Mouse (Mus musculus) hindbrain, embryonic 14.5 days (tissue): ENCODE measurements around the gene Vmac. TPM values are rescaled to one million over a fixed set of nuclear protein-coding genes. Genes with fewer than 3 reads are reported as not detected.

Experiments used
- ATAC-seq: fragments of 200-750 bp; cut with Nextera tagmentation; 2 replicates; pipeline ENCODE4 v1.8.0; 2017; ENCODE audit warnings: moderate number of reproducible peaks, mild to moderate bottlenecking, moderate TSS enrichment, moderate library complexity; ENCODE audit not compliant: low FRiP score
- DNase-seq: peaks from one replicate; pipeline ENCODE4 v3.0.0-alpha.2; 2015; ENCODE audit warnings: low spot score
- H3K27ac ChIP-seq: fragments of 300-500 bp; sonication (generic); 2 replicates; pipeline ENCODE4 v1.5.1; 2014; ENCODE audit warnings: mild to moderate bottlenecking, moderate library complexity
- H3K27me3 ChIP-seq: fragments of 300-500 bp; sonication (generic); 2 replicates; pipeline ENCODE4 v1.6.1; 2014; ENCODE audit warnings: mild to moderate bottlenecking, low read length, mixed read lengths; ENCODE audit not compliant: control insufficient read depth, insufficient read depth
- H3K36me3 ChIP-seq: fragments of 300-500 bp; sonication (generic); replicated peaks from 2 replicates; pipeline ENCODE4 v1.6.1; 2014; ENCODE audit not compliant: control insufficient read depth, insufficient read depth
- H3K4me1 ChIP-seq: fragments of 300-500 bp; sonication (generic); replicated peaks from 2 replicates; pipeline ENCODE4 v1.6.1; 2014; ENCODE audit warnings: antibody characterized with exemption, low read length, mixed read lengths; ENCODE audit not compliant: control insufficient read depth, insufficient read depth
- H3K4me2 ChIP-seq: fragments of 300-500 bp; sonication (generic); replicated peaks from 2 replicates; pipeline ENCODE4 v1.6.1; 2014; ENCODE audit warnings: mild to moderate bottlenecking, moderate library complexity
- H3K4me3 ChIP-seq: fragments of 300-500 bp; sonication (generic); replicated peaks from 2 replicates; pipeline ENCODE4 v1.5.1; 2014; ENCODE audit warnings: mild to moderate bottlenecking, low read length
- H3K9ac ChIP-seq: fragments of 300-500 bp; sonication (generic); 2 replicates; pipeline ENCODE4 v1.6.1; 2014
- H3K9me3 ChIP-seq: fragments of 300-500 bp; sonication (generic); 2 replicates; pipeline ENCODE4 v1.6.1; 2016; ENCODE audit warnings: low read length; ENCODE audit not compliant: control insufficient read depth
- WGBS: fragments of 180-500 bp; shearing (Covaris S2); extraction: QIAGEN DNeasy Blood & Tissue Kit; methylation state at CpG from one replicate; pipeline ENCODE4 v1.1.7; 2014; 5-methylcytosine and 5-hydroxymethylcytosine counted together
- polyA plus RNA-seq: library from polyadenylated mRNA; unstranded; fragments of >200 nt; fragmentation: Nextera tagmentation; extraction: Ambion mirVana; gene quantifications from 2 replicates; pipeline ENCODE4 v1.2.1, GENCODE M21; 2014

Gene Vmac
- polyA plus RNA-seq, 1 experiment from 2014 or later = 22.9 TPM

GRCm38 (mm10) chr17:56681791-56682190 is 36.0 kb downstream of the Vmac start:
- Histone ChIP-seq H3K9ac (no peak overlapping the region), H3K4me1 (no peaks in the 10 kb centered on the region), H3K4me3 (no peak overlapping the region), H3K9me3 (no peaks in the 10 kb centered on the region), H3K27me3 (no peaks in the 10 kb centered on the region), H3K36me3 (peaks cover 57% of the 10 kb centered on the region), H3K27ac (no peak overlapping the region), H3K4me2 (no peak overlapping the region)
- ATAC-seq = no peak
- no peak for DNase-seq
- 86% methylated on average over 4 of the region's 4 CpGs for WGBS

- H3K9ac ChIP-seq = peak overlapping the region; percentile 90
- 2% methylated on average over 33 of the region's 37 CpGs for WGBS
- DNase-seq (no peak), ATAC-seq (peak; percentile 7)
- H3K4me1 ChIP-seq = peaks cover 23% of the 10 kb centered on the region
- H3K9me3 ChIP-seq = no peaks in the 10 kb centered on the region
- H3K27me3 ChIP-seq = no peaks in the 10 kb centered on the region
- H3K4me3 ChIP-seq = peak overlapping the region; percentile 71
- peak overlapping the region; percentile 80 for H3K4me2 ChIP-seq
- peaks cover 22% of the 10 kb centered on the region; the same call in 1 of the 2 replicates for H3K36me3 ChIP-seq
- peak overlapping the region; percentile 82 for H3K27ac ChIP-seq
Measured at GRCm38 (mm10) chr17:56673647-56674416, 44.0 kb downstream of the Vmac start.

GRCm38 (mm10) chr17:56672941-56673646 is 44.7 kb downstream of the Vmac start, which contains the start of gene Ranbp3:
Ranbp3 (plus strand) TSS chr17:56673294.
- H3K9ac ChIP-seq = peak within 1 kb of the TSS; percentile 90
- under 1% methylated on average over 39 of the region's 66 CpGs for WGBS

GRCm38 (mm10) chr17:56669766-56670165 is 48.1 kb downstream of the Vmac start:
- Histone ChIP-seq H3K27ac (no peak overlapping the region), H3K4me1 (peaks cover 11% of the 10 kb centered on the region), H3K27me3 (peaks cover 9% of the 10 kb centered on the region; the same call in 1 of the 2 replicates), H3K4me2 (no peak overlapping the region), H3K4me3 (no peak overlapping the region), H3K9me3 (no peaks in the 10 kb centered on the region), H3K9ac (no peak overlapping the region), H3K36me3 (no peaks in the 10 kb centered on the region)
- DNase-seq (no peak), ATAC-seq (no peak)
- WGBS = 87% methylated on average over 8 of the region's 8 CpGs

More at GRCm38 (mm10) chr17:56672941-56673646, 44.7 kb downstream of the Vmac start, which contains the start of gene Ranbp3:
- DNase-seq (peak; percentile 99), ATAC-seq (peak; percentile 91)
- peaks cover 6% of the 10 kb centered on the region; the same call in 1 of the 2 replicates for H3K27me3 ChIP-seq
- peak within 1 kb of the TSS; percentile 81 for H3K4me2 ChIP-seq
- no peaks in the 10 kb centered on the region for H3K9me3 ChIP-seq
- H3K27ac ChIP-seq = peak within 1 kb of the TSS; percentile 90
- peaks cover 23% of the 10 kb centered on the region for H3K4me1 ChIP-seq
- H3K36me3 ChIP-seq = peaks cover 20% of the 10 kb centered on the region; the same call in 1 of the 2 replicates
- H3K4me3 ChIP-seq = peak within 1 kb of the TSS; percentile 71

- ATAC-seq (no peak), DNase-seq (peak; percentile 86)
- peaks cover 9% of the 10 kb centered on the region; the same call in 1 of the 2 replicates for H3K27me3 ChIP-seq
- no peaks in the 10 kb centered on the region for H3K36me3 ChIP-seq
- H3K9ac ChIP-seq = peak overlapping the region; percentile 52
- 6% methylated on average over 31 of the region's 31 CpGs for WGBS
- no peak overlapping the region for H3K27ac ChIP-seq
- no peaks in the 10 kb centered on the region for H3K9me3 ChIP-seq
- H3K4me3 ChIP-seq = peak overlapping the region; percentile 32
- H3K4me1 ChIP-seq = peaks cover 4% of the 10 kb centered on the region
- peak overlapping the region; percentile 75 for H3K4me2 ChIP-seq
Measured at GRCm38 (mm10) chr17:56668384-56669144, 49.3 kb downstream of the Vmac start.

GRCm38 (mm10) chr17:56667591-56667990 is 50.2 kb downstream of the Vmac start:
- Histone ChIP-seq H3K4me3 (no peak overlapping the region), H3K27ac (no peak overlapping the region), H3K9me3 (no peaks in the 10 kb centered on the region), H3K9ac (no peak overlapping the region), H3K36me3 (no peaks in the 10 kb centered on the region), H3K27me3 (peaks cover 9% of the 10 kb centered on the region; the same call in 1 of the 2 replicates), H3K4me2 (no peak overlapping the region), H3K4me1 (peaks cover 3% of the 10 kb centered on the region)
- DNase-seq (no peak), ATAC-seq (no peak)
- 75% methylated on average over 3 of the region's 3 CpGs for WGBS

GRCm38 (mm10) chr17:56666384-56666783 is 51.4 kb downstream of the Vmac start:
- Histone ChIP-seq H3K4me1 (no peaks in the 10 kb centered on the region; the same call in 1 of the 2 replicates), H3K27ac (no peak overlapping the region), H3K4me2 (no peak overlapping the region), H3K4me3 (no peak overlapping the region), H3K9me3 (no peaks in the 10 kb centered on the region), H3K27me3 (peaks cover 9% of the 10 kb centered on the region; the same call in 1 of the 2 replicates), H3K9ac (no peak overlapping the region), H3K36me3 (no peaks in the 10 kb centered on the region)
- ATAC-seq (no peak), DNase-seq (no peak)
- 93% methylated on average over 4 of the region's 4 CpGs for whole genome bisulfite sequencing

- Histone ChIP-seq H3K9me3 (no peaks in the 10 kb centered on the region), H3K36me3 (no peaks in the 10 kb centered on the region), H3K4me3 (no peak overlapping the region), H3K9ac (no peak overlapping the region), H3K4me1 (no peaks in the 10 kb centered on the region; the same call in 1 of the 2 replicates), H3K27me3 (peaks cover 9% of the 10 kb centered on the region; the same call in 1 of the 2 replicates), H3K4me2 (no peak overlapping the region), H3K27ac (no peak overlapping the region)
- DNase-seq (no peak), ATAC-seq (no peak)
- WGBS = 1% methylated on average over 10 of the region's 10 CpGs
Measured at GRCm38 (mm10) chr17:56664333-56664732, 53.5 kb downstream of the Vmac start.
